Mouse (Mus musculus): ENCODE measurements at regions not wholly inside any gene's neighbourhood (a gene's known extent, or its start where the extent isn't known, plus 50 kb on each side); places are given as distances from the start of the nearest gene placed in this dataset.

DNA sequence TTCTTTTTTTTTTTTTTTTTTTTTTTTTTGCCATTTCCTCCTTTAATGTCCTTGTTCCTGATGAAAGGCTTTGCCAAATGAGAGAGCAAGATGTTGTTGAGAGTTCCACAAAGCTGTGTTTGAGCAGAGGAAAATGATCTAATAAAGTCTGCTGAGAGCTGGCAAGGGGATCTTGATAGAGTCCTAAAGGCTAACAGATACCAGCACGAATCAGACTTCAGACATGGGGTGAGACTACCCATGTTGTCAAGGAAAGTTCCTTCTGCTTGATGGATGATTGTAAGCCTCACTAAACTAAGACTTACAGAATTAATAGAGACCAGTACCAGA lies 665.2 kb upstream of the Fam92a start:
- no peak for DNase-seq

DNA sequence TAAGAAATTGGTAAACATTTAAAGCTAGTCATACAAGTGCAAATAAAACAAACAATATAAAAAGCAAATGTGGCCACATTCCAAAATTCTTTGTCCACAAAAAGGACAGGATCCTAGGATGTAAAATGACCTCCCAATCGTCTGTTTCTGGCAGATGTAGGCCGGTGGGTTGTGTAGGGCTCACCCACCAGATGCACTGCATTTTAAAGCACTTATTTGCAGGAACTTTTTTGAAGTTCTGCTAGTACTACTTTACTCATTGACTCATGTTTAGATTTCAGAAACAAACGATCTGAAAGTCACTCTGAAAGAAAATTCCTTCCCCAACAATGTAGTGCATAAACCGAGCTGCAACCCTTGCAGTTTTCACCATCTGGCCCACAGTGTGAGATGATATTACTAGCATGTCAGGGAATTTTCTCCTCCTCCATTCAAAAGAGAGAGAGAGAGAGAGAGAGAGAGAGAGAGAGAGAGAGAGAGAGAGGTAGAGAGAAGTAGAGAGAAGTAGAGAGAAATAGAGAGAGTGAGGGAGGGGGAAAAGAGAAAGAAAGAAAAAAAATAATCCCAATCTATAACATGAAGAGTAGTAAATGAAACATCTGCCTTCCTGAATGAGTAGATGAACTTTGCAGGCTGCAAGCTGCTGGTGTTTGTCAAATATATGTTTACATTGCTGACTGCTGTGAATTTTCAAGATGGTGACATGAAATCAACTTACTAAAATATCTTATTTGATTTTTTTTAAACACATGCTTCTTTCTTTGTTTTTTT lies 664.7 kb upstream of the Fam92a start:
- DNase-seq: no peak

DNA sequence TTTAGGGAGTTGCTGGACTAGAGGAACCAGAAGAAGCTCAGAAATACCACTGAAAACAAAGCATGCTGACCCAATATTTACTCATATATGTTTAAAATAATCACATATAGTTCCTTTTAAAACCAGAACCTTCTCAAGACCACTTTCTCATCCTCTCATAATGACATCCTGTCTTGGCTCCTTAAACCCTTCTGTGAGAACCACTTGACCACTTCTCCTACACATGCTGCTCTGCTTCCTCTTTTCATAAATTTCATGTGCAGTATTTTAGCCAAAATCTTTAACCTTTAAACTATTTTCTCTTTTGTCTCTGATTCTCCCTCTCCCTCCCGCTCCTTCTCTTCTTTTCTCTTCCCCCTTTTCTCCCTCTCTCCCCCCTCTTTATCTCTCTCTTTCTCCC lies 654.6 kb upstream of the Fam92a start:
- no peak for DNase-seq

DNA sequence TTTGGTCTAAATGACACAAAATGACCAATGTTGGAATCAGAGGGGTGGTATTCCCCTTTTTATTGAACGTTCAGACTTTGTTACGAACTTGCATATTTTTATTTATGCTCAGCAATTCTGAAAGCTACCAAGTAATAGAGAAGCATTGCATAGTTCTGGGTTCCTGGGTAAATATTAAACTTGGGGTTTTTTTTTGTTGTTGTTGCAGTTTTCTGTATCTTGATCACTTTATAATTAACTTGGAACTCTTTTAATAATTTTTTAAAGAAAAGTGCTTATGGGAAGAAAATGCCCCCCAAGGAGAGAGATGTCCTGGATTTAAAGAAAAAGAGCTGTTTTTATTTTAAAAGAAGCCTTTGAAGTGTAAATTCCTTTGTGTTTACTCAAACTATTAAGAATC lies 642.4 kb upstream of the Fam92a start:
- DNase-seq: no peak

DNA sequence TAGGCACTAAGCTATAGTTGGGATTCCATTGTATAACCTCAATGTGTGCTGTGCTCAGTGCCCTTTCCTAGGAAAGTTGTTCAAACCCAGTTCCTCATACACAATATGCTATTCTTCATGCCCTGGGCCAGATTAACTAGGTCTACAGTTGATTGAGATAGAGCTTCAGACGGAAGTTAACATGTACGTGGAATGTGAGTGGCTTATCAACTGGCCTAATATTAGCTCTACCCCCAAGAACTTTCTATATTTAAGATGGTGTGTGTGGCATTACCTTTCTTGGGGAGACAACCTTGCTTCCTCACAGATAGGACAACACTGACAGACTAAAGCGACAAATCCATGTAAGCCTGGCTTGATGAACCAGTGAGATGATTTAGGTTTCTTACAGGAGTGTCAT lies 629.4 kb upstream of the Fam92a start:
- DNase-seq: no peak

DNA sequence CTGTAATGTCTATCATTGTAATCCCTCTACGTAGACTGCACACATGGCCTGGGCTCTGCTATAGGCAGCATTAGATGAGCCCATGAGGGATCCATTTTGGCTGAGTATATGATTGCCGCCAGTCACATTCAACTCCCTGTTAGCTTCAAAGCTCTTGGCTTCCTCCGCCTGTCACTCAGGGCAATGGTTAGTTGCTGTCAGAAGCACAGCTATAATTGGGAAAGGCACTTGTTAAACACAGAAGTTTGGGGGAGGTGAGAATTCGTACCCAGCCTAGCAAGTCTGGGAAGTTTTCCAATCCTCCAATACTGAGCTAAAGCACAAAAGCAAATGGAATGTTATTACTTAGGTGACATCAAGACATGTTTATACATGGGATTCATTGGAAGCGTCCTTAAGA lies 627.7 kb upstream of the Fam92a start:
- no peak for DNase-seq

DNA sequence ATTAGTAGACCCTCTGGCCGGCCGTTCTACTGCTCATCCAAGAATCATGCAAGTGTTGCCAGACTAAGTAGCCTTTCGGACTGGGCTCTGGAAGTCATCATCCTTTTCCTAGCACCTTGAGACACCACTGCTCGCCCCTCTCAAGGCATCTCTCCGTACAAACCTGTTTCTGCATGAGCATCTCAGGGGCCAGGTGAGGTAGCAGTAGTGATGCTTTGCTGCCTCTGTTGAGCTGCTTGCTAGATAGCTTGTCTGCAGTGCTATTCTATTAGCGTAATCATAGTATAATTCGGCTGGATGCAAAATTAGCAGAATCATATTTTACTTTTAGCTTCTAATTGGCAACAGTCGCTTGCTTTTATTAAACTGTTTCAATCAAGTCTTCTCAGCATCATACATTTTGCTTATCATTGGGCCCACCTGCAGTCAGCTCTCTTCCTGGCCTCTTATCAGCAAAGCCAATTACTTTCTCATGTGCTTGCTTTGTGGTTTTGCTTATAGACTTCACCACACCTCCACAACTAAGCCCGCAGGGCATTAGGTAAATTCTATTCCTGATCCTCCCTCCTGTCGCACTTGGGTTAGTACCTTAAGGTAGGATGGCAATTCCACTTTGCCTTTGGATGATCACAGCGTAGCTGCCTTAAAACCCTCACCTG lies 621.1 kb upstream of the Fam92a start:
- DNase-seq: no peak

DNA sequence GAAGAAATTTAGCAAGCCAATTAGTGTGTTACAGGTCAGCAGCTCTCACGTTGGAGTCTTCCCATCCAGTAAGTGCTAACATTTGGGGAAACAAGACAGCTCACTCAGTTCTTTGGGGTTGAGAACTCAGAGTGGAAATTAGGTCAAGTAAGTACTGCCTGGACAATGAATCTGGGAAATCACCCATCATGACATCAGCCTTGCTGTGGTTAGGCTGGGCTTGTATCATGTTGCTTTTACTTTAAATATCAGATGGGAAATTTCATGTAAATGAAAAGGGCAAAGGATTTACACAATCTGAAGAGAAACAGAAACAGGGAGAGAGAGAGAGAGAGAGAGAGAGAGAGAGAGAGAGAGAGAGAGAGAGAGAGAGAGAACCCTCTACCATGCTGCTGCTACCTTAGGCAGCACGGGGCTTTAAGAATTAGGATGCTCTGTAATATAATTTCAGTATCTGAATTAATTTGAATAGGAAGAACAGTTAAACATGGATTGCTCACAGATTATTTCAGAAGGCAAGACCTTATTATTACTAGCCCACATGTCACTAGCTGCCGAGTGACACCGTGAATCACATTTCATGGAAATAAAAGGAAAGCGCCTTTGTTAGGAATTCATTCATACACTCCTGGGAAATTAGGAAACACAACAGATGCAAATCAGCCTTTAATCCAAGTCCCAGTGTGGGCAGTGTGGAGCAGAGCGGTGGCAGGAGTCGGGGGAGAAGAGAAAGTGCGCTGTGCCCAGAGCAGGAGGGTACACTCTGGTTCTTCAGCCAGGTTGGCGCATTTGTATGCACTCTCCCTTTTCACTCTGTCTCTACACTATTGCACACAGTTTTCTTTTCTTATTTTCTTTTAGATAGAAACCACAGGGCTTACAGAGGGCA lies 620.2 kb upstream of the Fam92a start:
- no peak for DNase-seq

DNA sequence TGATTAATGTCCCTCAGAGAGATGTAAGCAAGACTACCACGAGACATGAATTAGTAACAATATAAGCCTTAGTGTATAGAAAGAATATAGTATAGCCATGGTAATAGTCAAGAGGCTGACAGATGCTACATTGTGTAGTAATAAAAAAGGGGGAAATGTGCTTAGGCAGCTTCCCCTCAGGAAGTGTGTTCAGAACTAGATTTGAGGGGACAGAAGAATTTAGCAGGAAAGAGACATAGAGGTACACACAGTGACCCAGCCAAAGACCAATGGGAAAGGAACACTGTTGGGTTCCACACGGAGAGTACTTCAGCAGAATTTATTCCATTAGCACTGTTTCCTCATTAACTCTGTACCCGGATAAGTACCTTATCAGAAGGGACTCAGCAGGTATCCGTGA lies 614.0 kb upstream of the Fam92a start:
- DNase-seq: no peak

DNA sequence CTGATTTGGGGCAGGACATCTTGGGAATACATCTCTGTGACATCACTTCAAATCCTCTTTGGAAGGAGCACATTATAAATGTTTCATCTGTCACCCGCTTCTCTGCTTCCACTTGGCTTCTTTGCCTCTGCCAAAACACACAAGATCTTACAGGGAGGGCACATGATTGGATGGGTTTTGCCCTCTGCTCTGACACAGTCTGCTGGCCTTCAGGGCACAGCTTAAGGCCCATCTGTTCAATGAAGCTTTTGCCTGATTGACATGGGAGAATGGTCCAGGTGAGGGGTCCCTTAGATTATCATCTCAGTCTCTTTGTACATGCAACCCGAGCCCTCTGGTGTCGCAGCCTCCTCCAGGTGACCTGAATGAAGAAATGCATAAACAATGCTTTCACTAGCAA lies 612.7 kb upstream of the Fam92a start:
- no peak for DNase-seq

DNA sequence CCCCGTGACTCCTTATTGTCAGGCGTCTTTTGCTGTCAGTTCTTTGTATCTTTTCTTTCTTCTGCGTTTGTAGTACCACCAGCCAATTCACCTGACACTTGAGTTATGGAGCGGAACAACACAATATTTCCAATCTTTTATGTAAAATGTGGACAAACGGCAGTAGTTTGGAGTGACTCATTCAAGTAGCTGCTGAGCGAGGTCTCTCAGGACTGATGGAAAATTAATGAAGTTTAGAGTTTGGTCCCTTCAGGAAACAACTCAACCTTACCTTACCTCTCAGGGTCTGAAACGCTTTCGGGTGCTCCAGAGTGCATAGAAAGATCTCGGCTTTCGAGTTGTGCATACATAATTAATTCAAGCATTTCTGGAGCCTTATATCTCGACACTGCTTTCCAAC lies 612.3 kb upstream of the Fam92a start:
- no peak for DNase-seq

DNA sequence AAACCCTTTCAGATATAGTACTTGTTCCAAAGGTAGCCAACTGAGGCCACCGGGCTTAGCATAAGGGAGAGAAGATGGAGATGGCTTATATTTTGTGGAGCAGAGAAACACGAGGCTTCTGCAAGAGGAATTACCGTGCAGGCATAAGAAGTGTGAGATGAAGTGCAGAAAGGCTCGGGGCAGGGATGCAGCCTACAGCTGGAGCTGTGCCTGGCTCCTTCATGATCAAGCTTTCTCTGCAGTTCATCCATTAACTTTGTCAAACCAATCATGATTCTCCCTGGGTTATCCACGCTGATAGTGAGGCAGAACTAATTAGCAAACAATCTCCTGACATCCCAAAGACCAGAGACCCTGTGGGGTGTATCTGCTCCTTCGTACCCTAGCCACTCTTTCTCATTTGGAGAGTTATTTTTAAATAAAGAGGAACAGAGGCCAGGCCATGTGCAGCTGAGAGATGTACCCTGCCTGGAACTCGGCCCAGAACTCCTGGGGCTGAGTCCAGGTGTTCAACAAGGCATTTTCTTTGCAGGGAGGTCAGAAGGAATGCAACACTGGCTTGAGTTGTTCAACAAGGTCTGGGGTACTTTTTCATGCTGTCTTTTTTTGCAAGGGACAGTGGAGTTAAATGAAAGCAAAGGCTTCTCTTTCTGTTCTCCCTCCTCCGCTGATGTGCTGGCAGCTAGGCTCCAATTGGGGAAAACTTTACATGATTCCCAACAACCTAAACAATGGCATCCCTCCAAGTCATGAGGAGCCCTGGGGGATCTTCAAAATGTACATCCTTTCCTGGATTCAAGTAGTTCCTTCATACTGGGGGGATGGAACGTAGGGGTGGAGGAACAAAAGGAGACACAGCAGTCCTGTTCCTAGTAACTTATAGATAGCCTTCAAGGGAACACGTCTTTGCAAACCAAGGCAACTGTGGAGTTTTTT lies 610.4 kb upstream of the Fam92a start:
- no peak for DNase-seq

DNA sequence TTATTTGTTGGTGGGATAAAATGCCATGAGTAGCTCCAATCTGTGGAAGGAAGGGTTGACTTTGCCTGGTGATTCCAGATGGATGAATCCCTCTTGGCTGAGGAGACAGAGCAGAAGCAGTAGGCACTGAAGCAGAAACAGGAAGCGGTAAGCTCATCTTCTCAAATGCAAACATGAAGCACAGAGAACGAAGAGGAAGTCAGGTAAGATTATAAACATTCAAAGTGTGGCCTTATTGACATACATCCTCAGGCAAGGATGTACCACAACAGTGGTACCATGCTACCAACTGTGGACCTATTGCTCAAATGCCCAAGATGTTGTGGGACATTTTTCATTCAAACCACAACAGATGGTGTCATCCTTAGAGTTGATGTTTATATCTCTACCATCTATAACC lies 608.4 kb upstream of the Fam92a start:
- DNase-seq: no peak

DNA sequence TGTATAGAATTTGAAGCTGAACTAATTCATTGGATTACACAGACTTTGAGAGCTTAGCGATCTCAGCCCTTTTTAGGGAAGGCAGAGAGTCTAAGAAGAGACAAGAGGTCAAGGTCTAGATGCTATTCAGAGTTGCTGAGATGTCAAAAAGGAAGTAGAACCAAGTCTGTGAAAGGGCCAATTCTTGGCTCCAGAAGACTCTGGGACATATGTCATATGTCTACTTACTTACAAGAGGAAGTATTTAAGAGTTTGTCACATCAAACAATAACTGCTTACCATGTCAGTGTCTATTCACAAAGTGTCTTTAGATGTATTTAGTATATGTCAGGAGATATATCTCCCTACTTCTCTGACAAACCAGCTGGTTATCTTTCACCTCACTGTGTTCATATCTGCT lies 607.4 kb upstream of the Fam92a start:
- DNase-seq: no peak

DNA sequence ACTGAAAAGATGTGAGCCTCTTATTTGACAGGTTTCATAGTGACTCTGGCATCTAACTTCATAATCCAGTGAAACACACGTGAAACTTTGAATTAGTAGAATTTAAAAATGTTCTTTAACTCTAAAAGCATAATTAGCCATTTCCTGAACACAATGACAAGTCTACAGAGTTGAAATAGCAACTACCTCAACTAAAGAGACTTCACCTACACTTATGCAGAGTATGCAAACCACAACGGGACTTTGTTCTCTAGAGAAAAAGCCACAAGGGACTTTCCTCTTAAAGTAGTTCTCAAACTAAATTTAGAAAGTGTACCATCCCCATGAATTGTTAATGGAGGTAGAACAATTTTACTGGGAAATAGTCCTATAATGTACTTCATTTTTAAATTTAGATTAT lies 606.3 kb upstream of the Fam92a start:
- no peak for DNase-seq

DNA sequence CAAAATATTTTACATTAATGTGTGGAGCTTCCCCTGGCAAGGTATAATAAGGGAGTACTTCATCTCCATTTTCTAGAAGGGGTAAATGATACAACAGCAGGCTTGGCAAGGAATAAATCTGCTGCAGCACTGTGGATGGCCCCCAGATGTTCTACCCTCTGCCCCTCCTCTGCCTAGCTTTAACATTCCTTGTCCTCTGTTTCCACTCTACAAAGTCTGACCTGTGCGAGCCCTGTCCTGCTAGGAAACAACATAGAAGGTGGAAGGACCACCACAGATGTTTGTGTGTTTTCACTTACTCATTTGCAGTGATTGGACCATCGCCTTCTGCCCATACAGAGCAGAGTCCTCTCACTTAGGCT lies 604.4 kb upstream of the Fam92a start:
- no peak for DNase-seq

DNA sequence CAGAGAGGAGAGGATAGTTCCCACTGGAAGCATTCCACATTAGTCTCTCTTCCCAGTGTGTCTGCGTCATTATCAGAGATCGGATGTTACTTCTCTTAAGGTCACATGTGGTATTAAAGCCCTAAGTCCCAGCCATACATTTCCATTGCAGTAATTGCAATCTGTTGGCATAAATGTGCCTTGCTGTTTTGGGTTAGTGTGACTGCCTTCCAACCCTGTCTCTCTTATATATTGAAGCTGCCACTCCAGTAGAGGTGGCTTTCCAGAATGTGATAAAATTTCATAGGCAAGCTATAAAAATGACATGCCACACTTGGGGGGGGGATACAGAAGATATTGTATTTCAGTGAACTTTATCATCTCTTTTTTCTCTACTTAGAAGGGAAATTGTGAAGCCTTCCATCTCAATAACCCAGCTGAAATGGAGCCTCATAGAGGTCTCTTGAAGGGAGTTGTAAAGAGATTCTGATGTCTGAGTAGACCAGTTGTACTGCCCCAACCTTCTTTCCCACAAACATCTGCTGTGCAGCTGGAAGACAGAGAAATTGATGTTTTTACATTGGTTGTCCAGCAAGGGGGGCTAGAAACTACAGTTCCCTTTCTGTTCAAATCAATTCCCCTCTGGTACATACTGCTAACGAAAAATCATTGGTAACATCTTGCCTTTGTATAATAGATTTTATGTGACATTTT lies 603.9 kb upstream of the Fam92a start:
- DNase-seq: no peak

DNA sequence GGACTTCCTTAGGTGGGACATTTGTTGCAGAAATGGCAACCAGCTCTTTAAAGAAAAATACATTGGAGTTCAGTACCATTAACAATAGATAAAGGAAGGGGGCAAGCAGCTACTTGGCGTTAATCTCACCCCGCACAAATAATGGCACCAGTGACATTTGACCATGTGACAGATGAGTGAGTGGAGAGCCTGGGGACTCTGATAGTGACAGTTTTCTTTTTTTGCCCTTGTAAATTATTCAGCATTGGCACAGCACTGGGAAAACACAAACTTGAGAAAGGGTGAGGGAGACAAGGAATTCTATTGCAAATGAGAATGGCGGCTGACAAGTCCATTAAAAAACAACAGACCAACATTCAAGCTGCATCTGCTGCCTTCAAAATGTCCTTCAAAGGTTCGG lies 603.3 kb upstream of the Fam92a start:
- no peak for DNase-seq

DNA sequence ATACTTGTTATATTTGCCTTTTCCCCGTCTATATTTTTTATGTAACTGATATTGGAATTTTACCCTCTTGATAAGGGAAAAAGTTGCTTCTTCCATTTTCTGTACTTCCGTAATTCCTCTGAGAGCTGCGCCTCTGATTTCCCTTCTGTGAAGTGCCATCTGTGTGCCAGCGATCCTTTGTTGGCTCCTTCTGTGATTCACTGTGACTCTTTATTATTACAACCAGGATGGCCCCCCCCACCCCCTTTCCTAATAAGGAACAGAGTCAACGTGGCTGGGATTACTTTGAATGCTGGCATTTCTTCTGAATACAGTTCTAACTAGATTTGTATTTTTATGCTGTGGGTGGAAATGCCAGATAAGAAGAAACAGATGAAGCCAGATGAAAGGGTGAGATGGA lies 602.9 kb upstream of the Fam92a start:
- DNase-seq: no peak

DNA sequence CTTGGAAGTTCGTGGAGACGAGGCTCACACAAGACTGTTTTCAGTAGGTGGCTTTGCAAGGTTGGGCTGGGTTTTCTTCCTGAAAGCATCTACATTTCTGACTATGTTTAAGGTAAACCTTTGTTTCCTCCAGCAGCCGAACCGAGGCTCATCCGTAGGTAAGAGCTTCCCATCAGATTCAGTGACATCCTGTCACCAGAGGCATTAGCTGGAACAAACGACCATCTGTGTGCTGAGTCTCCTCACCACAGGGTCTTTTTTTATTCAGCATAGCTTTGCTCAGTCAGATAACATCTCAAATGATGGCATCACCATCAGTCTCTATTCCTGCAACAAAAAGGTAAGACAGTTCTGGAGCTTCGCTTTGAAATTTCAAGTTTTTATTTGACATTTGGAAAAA lies 601.4 kb upstream of the Fam92a start:
- no peak for DNase-seq

DNA sequence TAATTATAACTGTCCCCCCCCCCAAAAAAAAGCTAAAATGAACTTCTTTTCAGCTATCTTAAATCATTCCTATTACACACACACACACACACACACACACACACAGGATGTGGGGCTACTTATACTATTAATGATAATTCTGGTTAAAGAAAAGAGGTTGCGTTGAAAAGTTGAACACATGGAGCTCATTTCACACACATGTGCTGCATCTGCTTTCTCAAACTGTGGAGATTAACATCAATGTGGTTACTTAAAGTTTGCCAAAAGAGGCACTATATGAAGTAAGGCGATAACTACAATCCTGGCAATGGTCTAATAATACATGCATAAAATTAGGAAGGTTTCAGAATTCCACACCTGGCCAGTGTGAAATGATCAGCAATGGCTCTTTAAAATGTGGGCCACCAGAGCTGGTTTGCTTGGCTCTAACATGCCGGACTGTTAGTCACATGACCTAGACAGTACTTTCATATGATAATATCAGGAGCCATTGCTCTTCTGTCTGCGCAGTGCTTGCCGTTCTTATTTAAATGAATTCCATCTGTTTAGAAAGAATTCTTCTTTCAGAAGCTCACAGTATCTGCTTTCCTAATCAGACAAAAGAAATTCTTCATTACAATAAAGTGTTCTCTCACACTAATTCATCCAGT lies 598.4 kb upstream of the Fam92a start:
- DNase-seq: no peak

DNA sequence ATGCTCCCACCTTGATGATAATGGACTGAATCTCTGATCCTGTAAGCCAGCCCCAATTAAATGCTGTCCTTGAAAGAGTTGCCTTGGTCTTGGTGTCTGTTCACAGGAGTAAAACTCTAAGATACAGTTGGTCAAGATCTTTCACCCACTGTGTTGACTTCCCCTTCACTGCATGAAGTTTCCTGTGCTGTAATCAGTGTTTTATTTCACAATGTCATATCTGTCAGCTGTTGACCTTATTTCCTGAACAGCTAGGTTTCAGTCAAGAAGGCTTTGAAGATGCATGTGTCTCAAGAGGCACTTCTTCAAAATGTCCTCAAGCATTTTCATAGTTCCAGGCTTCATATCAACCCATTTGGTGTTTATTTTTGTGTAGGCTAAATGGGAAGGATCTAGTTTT lies 597.3 kb upstream of the Fam92a start:
- DNase-seq: no peak

All from cerebellum, adult 11-12 months (tissue).